ENCODE assay signal across 11 mouse cellular contexts in the genomic region with DNA sequence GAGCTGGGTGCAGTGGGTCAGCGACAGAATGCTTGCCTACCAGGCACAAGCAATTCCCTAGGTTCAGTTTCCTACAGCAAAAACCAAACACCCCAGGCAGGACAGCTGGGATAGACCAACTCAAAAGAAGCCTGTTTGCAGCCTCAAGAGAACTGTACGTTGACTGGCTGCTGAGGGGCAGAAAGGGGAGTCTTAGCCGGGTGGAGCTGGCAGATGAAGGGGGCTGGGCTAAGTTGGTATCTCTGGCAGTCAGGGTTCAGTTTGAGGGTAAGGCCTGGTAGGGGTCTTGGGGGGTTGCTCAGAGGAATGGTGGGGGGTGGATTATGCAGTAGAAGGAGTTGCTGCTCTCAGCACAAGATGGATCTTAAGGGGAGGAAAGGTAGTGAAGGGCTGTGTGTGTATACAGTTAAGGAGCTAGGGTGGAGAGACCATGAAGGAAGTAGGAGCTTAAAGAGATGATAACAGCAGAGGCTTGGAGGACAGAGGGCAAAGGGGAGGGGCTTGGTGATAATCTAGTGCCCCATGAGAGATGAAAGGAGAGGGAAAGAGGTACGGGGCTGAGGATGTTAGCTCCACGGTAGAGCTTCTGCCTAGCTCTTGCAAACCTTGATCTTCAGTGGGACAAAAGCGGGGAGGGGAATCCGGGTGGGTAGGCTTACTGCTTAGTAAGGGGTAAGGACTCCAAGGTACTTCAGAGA. TPM values are rescaled to one million over a fixed set of nuclear protein-coding genes. Genes with fewer than 3 reads are reported as not detected.
A peak's percentile ranks its signal among the peaks of the same experiment; 100 is the strongest.
DNase-seq lines count a peak whose midpoint lies in the region; ATAC-seq and TF ChIP-seq lines count a peak whose summit lies in the region.
"Had no signal": no experiment of that assay in that cellular context is flagged by ENCODE, and none has a peak within 500 bp of the region (broad histone marks: within the 10 kb centered on the region; RNA-seq: fewer than 3 reads in every experiment).

No protein-coding gene starts in this region.

- intact Hi-C loops in heart, postnatal 14 days (cut with DNase I): loop anchor here (2.0 kb wide), 1 partner anchor 21 kb away; no protein-coding TSS in a partner anchor

- ATAC-seq in liver, embryonic 12.5 days: peak; percentile 82
- ATAC-seq in liver, postnatal 0 days: no peak
- peak; percentile 84 for ATAC-seq in megakaryocyte-erythroid progenitor cell, adult 5-6 weeks (replicated peaks; ENCODE audit: low FRiP score, low TSS enrichment, poor library complexity, severe bottlenecking)

- WGBS in heart, embryonic 10.5 days: 13% methylated on average over 7 of the region's 7 CpGs
- WGBS in liver, embryonic 12.5 days (ENCODE audit: insufficient replicate concordance): 30% methylated on average over 7 of the region's 7 CpGs
- WGBS in liver, postnatal 0 days (ENCODE audit: insufficient replicate concordance): 48% methylated on average over 7 of the region's 7 CpGs

- TF ChIP-seq CTCF in liver, postnatal 0 days (IDR thresholded peaks at IDR 0.05; ENCODE audit: low read depth): no peak

- H3K4me3 ChIP-seq in heart, embryonic 10.5 days: peak overlapping the region; percentile 22; the same call in 1 of the 2 replicates
- H3K4me3 ChIP-seq in liver, embryonic 12.5 days: no peak overlapping the region
- no peak overlapping the region for H3K4me3 ChIP-seq in liver, postnatal 0 days (ENCODE audit: low read depth, low read length)
- H3K4me3 ChIP-seq in brown adipose tissue, adult 24 weeks (ENCODE audit: insufficient read depth, low read depth, low read length): no peak overlapping the region
- H3K4me3 ChIP-seq: forebrain, embryonic 12.5 days had no signal

- H3K9ac ChIP-seq in liver, embryonic 12.5 days: peak overlapping the region; percentile 43
- H3K9ac ChIP-seq in liver, postnatal 0 days (replicated peaks): no peak overlapping the region
- H3K9ac ChIP-seq: forebrain, embryonic 12.5 days had no signal

- H3K4me2 ChIP-seq in liver, embryonic 12.5 days: peak overlapping the region; percentile 42
- no peak overlapping the region for H3K4me2 ChIP-seq in liver, postnatal 0 days (ENCODE audit: low read depth, low read length)
- H3K4me2 ChIP-seq: forebrain, embryonic 12.5 days had no signal

- peaks cover 29% of the 10 kb centered on the region for H3K36me3 ChIP-seq in heart, embryonic 10.5 days
- H3K36me3 ChIP-seq in liver, embryonic 12.5 days: peaks cover 10% of the 10 kb centered on the region
- peaks cover 8% of the 10 kb centered on the region; the same call in 1 of the 2 replicates for H3K36me3 ChIP-seq in liver, postnatal 0 days (replicated peaks; ENCODE audit: insufficient read depth, low read length)

- H3K9me3 ChIP-seq in heart, embryonic 10.5 days: no peaks in the 10 kb centered on the region
- H3K9me3 ChIP-seq in liver, embryonic 12.5 days (replicated peaks): no peaks in the 10 kb centered on the region
- H3K9me3 ChIP-seq in liver, postnatal 0 days (ENCODE audit: low read length): no peaks in the 10 kb centered on the region
- H3K9me3 ChIP-seq: forebrain, embryonic 12.5 days; megakaryocyte, embryonic 14.5 days had no signal

- no peak for TF ChIP-seq EP300 in liver, postnatal 0 days (IDR thresholded peaks at IDR 0.05; ENCODE audit: low read depth)

- H3K27me3 ChIP-seq in heart, embryonic 10.5 days (ENCODE audit: insufficient read depth, poor library complexity, severe bottlenecking): no peaks in the 10 kb centered on the region
- peaks cover 11% of the 10 kb centered on the region for H3K27me3 ChIP-seq in liver, embryonic 12.5 days (replicated peaks)
- no peaks in the 10 kb centered on the region for H3K27me3 ChIP-seq in liver, postnatal 0 days (ENCODE audit: insufficient read depth, low read length)

- peak overlapping the region; percentile 76 for H3K27ac ChIP-seq in heart, embryonic 10.5 days
- H3K27ac ChIP-seq in liver, embryonic 12.5 days: peak overlapping the region; percentile 65
- H3K27ac ChIP-seq in liver, postnatal 0 days (ENCODE audit: low read depth): no peak overlapping the region
- H3K27ac ChIP-seq in brown adipose tissue, adult 24 weeks (replicated peaks; ENCODE audit: low read depth, low read length): peak overlapping the region; percentile 5
- H3K27ac ChIP-seq: forebrain, embryonic 12.5 days had no signal

- no peak for DNase-seq in heart, embryonic 10.5 days (ENCODE audit: low spot score)
- no peak for DNase-seq in heart, postnatal 14 days
- DNase-seq in liver, postnatal 0 days: no peak
- no peak for DNase-seq in frontal cortex, adult 2 months (ENCODE audit: extremely low spot score in 1 of 2, low spot score in 1 of 2)
- DNase-seq in cerebellum, postnatal 14 days: no peak
- DNase-seq: kidney, postnatal 14 days had no signal

- peaks cover 59% of the 10 kb centered on the region for H3K4me1 ChIP-seq in heart, embryonic 10.5 days
- peaks cover 62% of the 10 kb centered on the region for H3K4me1 ChIP-seq in liver, embryonic 12.5 days
- H3K4me1 ChIP-seq in liver, postnatal 0 days (ENCODE audit: insufficient read depth): peaks cover 15% of the 10 kb centered on the region
- H3K4me1 ChIP-seq in brown adipose tissue, adult 24 weeks (ENCODE audit: control insufficient read depth, insufficient read depth, insufficient read length, low read length): peaks cover 4% of the 10 kb centered on the region

RNA-seq across cellular contexts. Expression of a gene that starts 50.7 kb away (rescaled TPM):
- polyA plus RNA-seq in heart, embryonic 10.5 days (2016; fragmentation: Nextera tagmentation; extraction: Ambion mirVana): 51.1 and 58.5 TPM in 2 replicates
- 100 to 1,000 TPM; 133 to 135 TPM for total RNA-seq in heart, postnatal 14 days (2021)
- polyA plus RNA-seq in liver, embryonic 12.5 days (2016; fragmentation: Nextera tagmentation; extraction: Ambion mirVana): 35.9 and 42.2 TPM in 2 replicates
- 35.8 and 43.1 TPM in 2 replicates for polyA plus RNA-seq in liver, postnatal 0 days (2015; fragmentation: Nextera tagmentation; extraction: Ambion mirVana)
- 39.6 and 39.8 TPM in 2 replicates for polyA plus RNA-seq in brown adipose tissue, adult 24 weeks (2012; ENCODE audit: insufficient read depth, insufficient read length, missing spikeins)
- 66.5 and 75.9 TPM in 2 replicates for total RNA-seq in megakaryocyte-erythroid progenitor cell, adult 5-6 weeks (2014; fragmentation: Nextera tagmentation)
- total RNA-seq in megakaryocyte-erythroid progenitor cell, adult 5-6 weeks (2017): 16.7 and 27.7 TPM in 2 replicates
- polyA plus RNA-seq in frontal cortex, adult 2 months (2012; rRNA removed): 14.2 and 16.3 TPM in 2 replicates
